Mouse (Mus musculus): ENCODE data around the gene Frzb. TPM values are rescaled to one million over a fixed set of nuclear protein-coding genes. Genes with fewer than 3 reads are reported as not detected.
A peak's percentile ranks its signal among the peaks of the same experiment; 100 is the strongest.

The Frzb gene
- polyA plus RNA-seq, 1 experiment from 2014 or later = 25.6 TPM

DNA sequence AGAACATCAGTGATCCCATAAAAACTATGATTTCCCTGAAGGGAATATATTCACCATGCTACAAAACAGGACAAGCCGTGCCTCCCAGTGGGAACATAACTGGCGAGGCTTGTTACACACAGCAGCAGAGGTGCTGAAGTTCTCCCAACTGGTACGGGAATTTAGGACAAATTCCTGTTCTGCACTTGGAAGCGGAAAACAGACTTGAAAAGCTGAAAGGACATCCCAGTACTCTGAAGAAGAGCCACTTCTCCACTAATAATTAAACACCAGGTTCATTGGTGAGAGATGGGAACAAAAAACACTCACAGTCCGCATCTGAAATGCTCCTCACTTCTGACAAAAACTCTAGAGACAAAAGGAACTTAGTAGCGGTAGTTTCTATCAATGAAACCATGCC lies 31.1 kb downstream of the Frzb start:
- H3K9me3 ChIP-seq = no peaks in the 10 kb centered on the region
- H3K27me3 ChIP-seq = no peaks in the 10 kb centered on the region
- no peak for ATAC-seq (ENCODE audit: low read depth)
- no peaks in the 10 kb centered on the region for H3K36me3 ChIP-seq
- no peak overlapping the region for H3K4me2 ChIP-seq
- no peaks in the 10 kb centered on the region for H3K4me1 ChIP-seq (replicated peaks)
- 80% methylated on average over 6 of the region's 6 CpGs for WGBS
- no peak overlapping the region for H3K27ac ChIP-seq (replicated peaks)
- H3K9ac ChIP-seq = no peak overlapping the region
- H3K4me3 ChIP-seq = no peak overlapping the region

DNA sequence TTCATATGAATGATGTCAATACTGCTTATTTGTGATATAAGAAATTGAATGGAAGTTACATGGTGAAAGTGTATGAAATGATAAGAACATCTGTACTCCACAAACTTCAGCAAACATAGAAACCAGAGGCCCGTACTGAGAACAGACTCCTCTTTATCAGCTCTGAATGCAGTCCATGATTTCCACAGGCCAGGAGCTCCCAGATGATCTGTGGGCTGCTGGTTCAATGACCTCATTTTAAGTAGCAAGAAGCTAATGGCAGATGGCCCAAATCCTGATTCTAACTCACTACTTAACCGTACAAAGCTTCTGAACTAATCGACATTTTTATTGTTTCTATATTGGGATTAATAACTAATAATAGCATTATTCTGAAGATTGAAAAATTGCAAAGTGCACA lies 33.0 kb downstream of the Frzb start:
- H3K4me3 ChIP-seq = no peak overlapping the region
- no peak overlapping the region for H3K27ac ChIP-seq (replicated peaks)

DNA sequence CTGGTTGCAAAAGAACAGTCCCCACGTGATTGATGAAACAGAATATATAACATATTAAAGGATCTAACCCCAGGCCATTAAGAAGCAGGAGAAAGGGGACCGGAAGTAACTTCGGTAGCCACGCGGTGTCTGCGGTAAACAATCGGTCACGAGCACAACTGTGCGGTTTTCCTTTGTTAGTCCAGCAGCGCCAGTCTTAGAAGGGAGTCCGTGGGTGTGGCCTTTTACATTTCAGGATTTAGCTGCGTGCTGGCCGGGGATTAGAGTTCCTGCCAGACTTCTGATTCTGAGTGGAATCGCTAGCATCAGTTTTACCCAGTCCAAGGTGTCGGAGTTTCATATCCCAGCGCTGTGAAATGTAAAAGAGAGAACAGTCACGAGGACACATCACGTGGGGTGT lies 34.3 kb downstream of the Frzb start:
- H3K9me3 ChIP-seq = no peaks in the 10 kb centered on the region
- H3K27me3 ChIP-seq = no peaks in the 10 kb centered on the region
- H3K9ac ChIP-seq = no peak overlapping the region
- no peak for ATAC-seq (ENCODE audit: low read depth)
- 74% methylated on average over 18 of the region's 18 CpGs for WGBS
- H3K27ac ChIP-seq (replicated peaks) = no peak overlapping the region
- peaks cover 9% of the 10 kb centered on the region; the same call in 1 of the 2 replicates for H3K4me1 ChIP-seq (replicated peaks)
- no peaks in the 10 kb centered on the region for H3K36me3 ChIP-seq
- 0 out of 2 replicates have a peak overlapping the region, but pooled peaks have one; percentile 7 for H3K4me2 ChIP-seq
- H3K4me3 ChIP-seq = no peak overlapping the region

More for the DNA sequence above, 33.0 kb downstream of the Frzb start:
- no peaks in the 10 kb centered on the region for H3K9me3 ChIP-seq
- no peak for ATAC-seq (ENCODE audit: low read depth)
- no peaks in the 10 kb centered on the region for H3K36me3 ChIP-seq
- H3K27me3 ChIP-seq = no peaks in the 10 kb centered on the region
- no peak overlapping the region for H3K4me2 ChIP-seq
- H3K4me1 ChIP-seq (replicated peaks) = peaks cover 9% of the 10 kb centered on the region; the same call in 1 of the 2 replicates
- WGBS = 76% methylated on average over 3 of the region's 3 CpGs
- H3K9ac ChIP-seq = no peak overlapping the region

DNA sequence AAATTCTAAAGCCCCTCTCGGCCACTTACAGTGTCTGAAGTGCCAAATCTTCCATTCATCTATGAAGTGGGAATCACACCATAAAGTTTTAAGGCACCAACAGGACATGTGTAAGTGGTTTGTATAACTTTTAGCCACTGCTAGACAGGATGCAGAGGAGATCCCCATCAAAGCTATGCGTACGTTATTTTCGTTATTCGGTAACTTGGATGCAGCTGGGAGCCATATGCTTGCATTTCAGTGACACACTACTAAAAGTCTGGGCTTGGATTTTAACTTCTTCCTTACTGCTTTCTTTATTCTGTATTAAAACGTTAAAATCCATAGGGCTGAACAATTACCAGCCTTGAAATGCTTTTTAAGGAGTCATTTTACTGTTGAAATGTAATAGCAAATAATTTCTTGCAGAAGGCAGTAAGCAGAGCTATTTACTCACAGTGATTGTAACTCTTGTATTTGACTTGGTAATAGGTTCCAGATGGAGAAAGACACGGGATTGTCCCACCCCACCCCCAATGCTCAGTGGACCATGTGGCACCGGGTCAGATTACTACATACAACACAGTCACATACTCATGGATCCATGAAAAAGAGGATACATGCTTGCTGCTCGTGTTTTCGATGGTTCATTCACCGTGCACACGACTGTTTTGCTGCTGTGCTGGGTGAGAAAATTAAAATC lies 37.4 kb downstream of the Frzb start:
- 63% methylated on average over 12 of the region's 12 CpGs for WGBS
- no peaks in the 10 kb centered on the region for H3K9me3 ChIP-seq
- no peak overlapping the region for H3K27ac ChIP-seq (replicated peaks)
- no peaks in the 10 kb centered on the region for H3K36me3 ChIP-seq
- H3K9ac ChIP-seq = no peak overlapping the region
- peaks cover 14% of the 10 kb centered on the region for H3K4me1 ChIP-seq (replicated peaks)
- H3K27me3 ChIP-seq = peaks cover 12% of the 10 kb centered on the region
- no peak overlapping the region for H3K4me3 ChIP-seq
- no peak; the same call in 1 of the 2 replicates for ATAC-seq (ENCODE audit: low read depth)
- H3K4me2 ChIP-seq = no peak overlapping the region

DNA sequence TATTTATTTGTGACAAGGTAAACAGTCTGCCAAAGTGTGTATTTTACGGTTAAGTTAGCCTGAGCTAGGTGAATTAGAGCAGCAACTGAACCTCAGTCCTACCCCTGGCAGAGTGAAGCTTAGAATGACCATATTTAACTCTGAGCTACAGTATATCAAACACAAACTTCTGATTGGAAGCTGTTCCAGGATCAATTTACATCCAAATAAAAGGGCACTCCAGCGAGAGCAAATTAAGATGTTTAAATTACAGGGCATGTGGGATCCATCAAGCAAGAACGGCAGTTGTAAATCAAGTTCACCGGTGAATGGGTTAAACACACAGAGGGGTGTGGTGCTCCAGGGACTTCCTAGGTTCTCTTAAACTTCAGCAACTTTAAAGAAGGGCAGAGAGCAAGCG lies 42.7 kb downstream of the Frzb start:
- Histone ChIP-seq H3K4me1 (replicated peaks) (peaks cover 16% of the 10 kb centered on the region), H3K27me3 (peaks cover 50% of the 10 kb centered on the region), H3K9me3 (no peaks in the 10 kb centered on the region), H3K9ac (no peak overlapping the region), H3K36me3 (no peaks in the 10 kb centered on the region), H3K4me2 (no peak overlapping the region), H3K4me3 (no peak overlapping the region), H3K27ac (replicated peaks) (no peak overlapping the region)
- 8% methylated on average over 5 of the region's 5 CpGs for WGBS
- ATAC-seq (ENCODE audit: low read depth) = no peak

DNA sequence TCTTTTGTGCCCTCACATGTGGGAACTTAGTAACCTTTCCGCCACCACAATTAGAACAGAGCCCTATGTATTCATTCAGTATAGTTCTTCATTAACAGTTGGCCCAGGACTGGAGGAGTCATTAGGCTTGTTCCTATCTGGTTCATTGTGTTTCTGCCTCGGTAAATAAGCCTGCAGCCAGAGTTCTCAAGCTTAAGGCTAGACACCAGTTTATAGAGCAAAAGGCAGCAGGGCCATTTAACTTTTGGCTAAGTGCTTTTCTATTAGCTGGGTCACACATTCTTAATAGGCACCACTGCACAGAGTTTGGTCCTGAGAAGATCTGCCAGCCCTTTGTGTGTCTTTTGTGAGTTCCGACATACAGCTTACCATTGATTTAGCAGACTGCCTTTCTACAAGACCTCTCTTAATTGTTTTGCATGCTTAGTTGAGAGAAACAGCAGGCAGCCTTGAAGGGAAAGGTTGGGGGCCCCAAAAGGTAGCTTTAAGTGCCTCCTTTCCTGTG lies 48.8 kb downstream of the Frzb start:
- H3K27ac ChIP-seq (replicated peaks) = no peak overlapping the region
- no peak overlapping the region for H3K9ac ChIP-seq
- no peaks in the 10 kb centered on the region for H3K36me3 ChIP-seq
- 6% methylated on average over 3 of the region's 3 CpGs for WGBS
- peaks cover 31% of the 10 kb centered on the region for H3K4me1 ChIP-seq (replicated peaks)
- peak; percentile 82 for ATAC-seq (ENCODE audit: low read depth)
- no peak overlapping the region for H3K4me3 ChIP-seq
- no peaks in the 10 kb centered on the region for H3K9me3 ChIP-seq
- peaks cover 37% of the 10 kb centered on the region for H3K27me3 ChIP-seq
- H3K4me2 ChIP-seq = peak overlapping the region; percentile 20

DNA sequence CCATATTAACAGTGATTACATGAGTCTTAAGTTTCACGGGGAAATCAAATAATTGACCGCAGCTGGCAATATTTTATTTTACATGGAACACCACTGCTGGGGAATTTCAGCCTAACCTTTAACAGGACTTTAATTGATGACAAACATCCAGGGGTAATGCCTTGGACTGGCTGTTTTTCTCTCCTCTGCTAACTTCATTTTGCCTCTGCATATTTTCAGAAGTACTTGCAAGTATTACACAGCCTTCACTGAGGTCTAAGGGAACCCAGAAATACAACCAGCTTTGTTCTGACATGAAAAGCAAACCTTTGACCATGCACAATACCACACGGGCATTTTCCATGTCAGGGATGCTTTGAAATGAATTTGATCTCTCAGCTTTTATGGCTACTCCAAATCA lies 50.6 kb downstream of the Frzb start:
- no peak overlapping the region for H3K4me2 ChIP-seq
- no peaks in the 10 kb centered on the region for H3K36me3 ChIP-seq
- no peak overlapping the region for H3K9ac ChIP-seq
- peaks cover 20% of the 10 kb centered on the region for H3K27me3 ChIP-seq
- no peak overlapping the region for H3K27ac ChIP-seq (replicated peaks)
- ATAC-seq (ENCODE audit: low read depth) = no peak
- peaks cover 31% of the 10 kb centered on the region for H3K4me1 ChIP-seq (replicated peaks)
- H3K4me3 ChIP-seq = no peak overlapping the region
- WGBS = 24% methylated on average over 3 of the region's 3 CpGs
- H3K9me3 ChIP-seq = no peaks in the 10 kb centered on the region

DNA sequence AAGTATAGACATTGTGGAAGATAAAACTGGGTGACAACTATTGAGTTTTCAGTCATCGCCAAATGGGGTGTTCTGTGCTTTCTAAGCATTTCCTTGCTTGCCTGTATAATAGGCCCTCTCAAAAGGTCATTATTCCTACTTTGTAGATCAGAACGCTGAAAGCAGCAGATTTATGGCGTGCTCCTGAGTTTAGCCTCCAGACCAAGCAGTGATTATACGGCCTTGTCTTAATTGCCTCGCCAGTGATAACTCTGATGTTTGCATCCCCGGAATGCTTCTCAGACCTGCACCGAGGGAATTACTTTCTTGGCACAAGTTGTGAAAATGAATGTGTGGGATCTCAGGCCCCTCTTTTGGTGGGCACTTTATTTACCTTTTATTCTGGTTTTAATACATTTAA lies 51.4 kb downstream of the Frzb start:
- Histone ChIP-seq H3K9ac (no peak overlapping the region), H3K4me1 (replicated peaks) (peaks cover 31% of the 10 kb centered on the region), H3K9me3 (no peaks in the 10 kb centered on the region), H3K4me2 (no peak overlapping the region), H3K36me3 (no peaks in the 10 kb centered on the region), H3K27me3 (peaks cover 11% of the 10 kb centered on the region), H3K4me3 (no peak overlapping the region), H3K27ac (replicated peaks) (no peak overlapping the region)
- 10% methylated on average over 7 of the region's 7 CpGs for WGBS
- no peak for ATAC-seq (ENCODE audit: low read depth)

DNA sequence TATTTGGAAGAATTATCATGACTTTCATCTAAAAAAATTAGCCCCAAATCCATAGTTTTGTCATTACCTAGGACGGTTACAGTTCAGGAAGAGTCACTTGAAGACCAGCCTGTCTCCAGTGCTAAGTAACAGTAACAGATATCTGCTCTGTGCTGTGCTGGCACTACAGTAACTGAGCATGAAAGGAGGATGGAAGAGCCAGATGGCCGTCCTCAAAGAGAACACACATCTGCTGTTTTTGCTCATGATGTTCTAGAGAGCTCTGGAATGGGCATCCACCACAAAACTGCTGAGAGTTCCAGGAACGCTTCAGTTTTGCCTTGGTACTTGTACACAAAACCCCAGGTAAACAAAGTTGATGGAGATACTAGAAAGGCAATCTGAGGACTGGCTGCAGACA lies 59.1 kb downstream of the Frzb start:
- Histone ChIP-seq H3K4me2 (no peak overlapping the region), H3K9ac (no peak overlapping the region), H3K27ac (replicated peaks) (no peak overlapping the region), H3K27me3 (peaks cover 3% of the 10 kb centered on the region; the same call in 1 of the 2 replicates), H3K36me3 (no peaks in the 10 kb centered on the region), H3K4me1 (replicated peaks) (no peaks in the 10 kb centered on the region), H3K9me3 (no peaks in the 10 kb centered on the region), H3K4me3 (no peak overlapping the region)
- 79% methylated on average over 3 of the region's 3 CpGs for WGBS
- ATAC-seq (ENCODE audit: low read depth) = no peak

DNA sequence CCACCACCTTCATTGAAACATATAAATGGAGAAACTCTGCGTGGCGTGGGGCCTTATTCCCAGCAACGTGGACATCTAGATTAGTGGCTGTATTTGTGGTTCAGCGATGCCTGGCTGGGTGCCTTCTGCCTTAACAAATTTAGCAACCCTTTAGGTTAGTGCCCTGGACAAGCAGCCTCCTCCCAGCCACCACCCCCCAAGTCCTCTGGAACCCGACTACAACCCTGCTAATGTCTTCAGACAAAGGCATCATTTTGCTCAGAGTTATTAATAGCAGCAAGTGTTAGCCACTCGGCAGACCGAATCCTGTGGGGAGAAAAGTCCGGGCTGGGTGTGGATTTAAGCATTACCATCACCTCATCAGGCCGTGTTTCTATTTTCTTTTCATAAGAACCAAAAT lies 59.8 kb downstream of the Frzb start:
- WGBS = 66% methylated on average over 9 of the region's 9 CpGs
- no peak overlapping the region for H3K4me3 ChIP-seq
- ATAC-seq (ENCODE audit: low read depth) = no peak
- peaks cover 3% of the 10 kb centered on the region; the same call in 1 of the 2 replicates for H3K27me3 ChIP-seq
- no peaks in the 10 kb centered on the region for H3K9me3 ChIP-seq
- H3K27ac ChIP-seq (replicated peaks) = no peak overlapping the region
- no peaks in the 10 kb centered on the region for H3K4me1 ChIP-seq (replicated peaks)
- H3K9ac ChIP-seq = no peak overlapping the region
- H3K36me3 ChIP-seq = no peaks in the 10 kb centered on the region
- no peak overlapping the region for H3K4me2 ChIP-seq

DNA sequence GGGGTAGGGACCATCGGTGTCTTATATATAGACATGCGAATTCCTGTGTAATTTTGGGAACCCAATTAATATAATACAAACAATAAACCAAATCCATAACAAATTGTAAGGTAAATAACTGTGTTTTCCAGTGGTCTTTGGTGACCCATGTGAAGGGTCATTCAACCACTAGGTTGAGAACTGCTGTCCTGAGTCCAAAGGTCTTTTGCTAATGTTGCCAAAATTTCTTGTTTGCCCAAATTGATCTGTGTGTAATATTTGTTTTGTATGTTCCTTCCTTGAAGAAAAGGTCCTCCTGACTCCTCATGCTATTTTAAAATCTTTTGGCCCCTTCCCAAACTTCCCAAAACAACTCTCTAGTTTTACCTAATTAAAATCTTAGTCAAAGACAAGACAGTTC lies 61.2 kb downstream of the Frzb start:
- Histone ChIP-seq H3K27ac (replicated peaks) (no peak overlapping the region), H3K9me3 (no peaks in the 10 kb centered on the region), H3K36me3 (no peaks in the 10 kb centered on the region), H3K27me3 (peaks cover 3% of the 10 kb centered on the region; the same call in 1 of the 2 replicates), H3K9ac (no peak overlapping the region), H3K4me2 (no peak overlapping the region), H3K4me3 (no peak overlapping the region), H3K4me1 (replicated peaks) (no peaks in the 10 kb centered on the region)
- 97% methylated on average over 2 of the region's 2 CpGs for WGBS
- no peak for ATAC-seq (ENCODE audit: low read depth)

DNA sequence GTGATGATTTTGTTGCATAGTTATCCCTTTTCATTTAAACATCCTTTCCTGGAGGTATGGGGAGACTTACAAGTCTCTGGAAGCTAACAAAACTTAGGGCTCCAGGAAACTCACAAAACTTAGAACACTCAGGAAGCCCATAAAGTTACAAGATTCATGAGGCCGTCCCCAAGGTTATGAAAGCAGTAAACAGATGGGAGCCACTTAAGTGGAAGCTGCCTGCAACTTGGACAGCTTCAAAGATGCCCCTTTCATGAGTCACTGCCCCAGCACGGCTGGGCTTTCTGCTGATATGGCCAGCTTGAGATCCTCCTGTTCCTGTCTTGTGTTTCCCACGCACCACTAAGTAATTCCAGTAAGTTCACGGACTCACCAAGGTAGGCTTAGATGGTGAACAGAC lies 63.0 kb downstream of the Frzb start:
- Histone ChIP-seq H3K9me3 (no peaks in the 10 kb centered on the region), H3K4me3 (no peak overlapping the region), H3K9ac (no peak overlapping the region), H3K4me2 (no peak overlapping the region), H3K27me3 (peaks cover 3% of the 10 kb centered on the region; the same call in 1 of the 2 replicates), H3K27ac (replicated peaks) (no peak overlapping the region), H3K4me1 (replicated peaks) (no peaks in the 10 kb centered on the region), H3K36me3 (no peaks in the 10 kb centered on the region)
- WGBS = 77% methylated on average over 4 of the region's 4 CpGs
- no peak for ATAC-seq (ENCODE audit: low read depth)

DNA sequence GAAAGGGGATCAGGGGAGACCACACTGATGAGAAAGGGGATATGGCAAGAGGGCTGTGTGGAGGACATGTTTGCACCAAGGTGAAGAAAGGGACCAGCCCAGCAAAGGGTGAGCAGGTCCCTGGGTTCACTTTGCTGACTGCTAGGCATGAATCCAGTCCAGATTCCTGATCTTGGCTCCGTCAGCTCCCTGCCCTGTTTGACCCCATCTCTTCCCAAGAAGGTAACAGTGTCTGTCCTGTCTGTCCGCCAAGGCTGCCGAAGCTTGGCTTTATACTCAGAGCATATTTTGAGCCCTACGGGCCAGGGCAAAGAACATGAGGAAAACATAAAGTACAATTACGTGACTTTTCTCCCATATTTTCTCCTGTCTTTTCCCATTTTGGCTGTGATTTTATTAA lies 67.6 kb downstream of the Frzb start:
- ATAC-seq (ENCODE audit: low read depth) = no peak
- no peaks in the 10 kb centered on the region for H3K4me1 ChIP-seq (replicated peaks)

More for the DNA sequence above, 67.6 kb downstream of the Frzb start:
- Histone ChIP-seq H3K4me3 (no peak overlapping the region), H3K9me3 (no peaks in the 10 kb centered on the region), H3K9ac (no peak overlapping the region), H3K4me2 (no peak overlapping the region), H3K27me3 (no peaks in the 10 kb centered on the region), H3K36me3 (no peaks in the 10 kb centered on the region), H3K27ac (replicated peaks) (no peak overlapping the region)
- WGBS = 89% methylated on average over 5 of the region's 5 CpGs
